Mouse (Mus musculus): Measurements from ENCODE around the gene Golt1b.

Gene Golt1b

GRCm38 (mm10) chr6:142381615-142382014 is 5.4 kb upstream of the Golt1b start:
- in situ Hi-C loops (cut with MboI, MseI) = no loop called here

GRCm38 (mm10) chr6:142384521-142384920 is 2.5 kb upstream of the Golt1b start:
- in situ Hi-C loops (cut with MboI, MseI) = no loop called here

- in situ Hi-C loops (cut with MboI, MseI) = no loop called here
These were observed 573 bp upstream of the Golt1b start for GRCm38 (mm10) chr6:142386285-142387010.

- in situ Hi-C loops (cut with MboI, MseI) = no loop called here
These were observed 792 bp downstream of the Golt1b start for GRCm38 (mm10) chr6:142387755-142388271.

GRCm38 (mm10) chr6:142389101-142389500 is 2.1 kb downstream of the Golt1b start:
- in situ Hi-C loops (cut with MboI, MseI) = no loop called here

- in situ Hi-C loops (cut with MboI, MseI) = no loop called here
These were observed 5.3 kb downstream of the Golt1b start for GRCm38 (mm10) chr6:142392312-142392711.

- in situ Hi-C loops (cut with MboI, MseI) = no loop called here
These were observed 7.6 kb downstream of the Golt1b start for GRCm38 (mm10) chr6:142394669-142395068.

- in situ Hi-C loops (cut with MboI, MseI) = no loop called here
These were observed 8.7 kb downstream of the Golt1b start for GRCm38 (mm10) chr6:142395756-142396155.

- in situ Hi-C loops (cut with MboI, MseI) = loop anchor here (5.0 kb wide), 1 partner anchor 34 kb away; no protein-coding TSS in a partner anchor
These were observed 24.1 kb downstream of the Golt1b start for GRCm38 (mm10) chr6:142411140-142411539.

GRCm38 (mm10) chr6:142412906-142413491 is 26.0 kb downstream of the Golt1b start, which contains the start of gene Spx:
TSS of gene Spx (plus strand) at chr6:142413441.
- in situ Hi-C loops (cut with MboI, MseI) = loop anchor here (5.0 kb wide), 1 partner anchor 36 kb away; no protein-coding TSS in a partner anchor

- in situ Hi-C loops (cut with MboI, MseI) = loop anchor here (5.0 kb wide), 1 partner anchor 37 kb away; no protein-coding TSS in a partner anchor
These were observed 26.8 kb downstream of the Golt1b start for GRCm38 (mm10) chr6:142413845-142414244.

- in situ Hi-C loops (cut with MboI, MseI) = loop anchor here (5.0 kb wide), 1 partner anchor 37 kb away; no protein-coding TSS in a partner anchor
These were observed 27.6 kb downstream of the Golt1b start for GRCm38 (mm10) chr6:142414597-142414996.

- in situ Hi-C loops (cut with MboI, MseI) = no loop called here
These were observed 38.0 kb downstream of the Golt1b start for GRCm38 (mm10) chr6:142424976-142425375.

- in situ Hi-C loops (cut with MboI, MseI) = no loop called here
These were observed 42.1 kb downstream of the Golt1b start for GRCm38 (mm10) chr6:142429072-142429471.

- in situ Hi-C loops (cut with MboI, MseI) = no loop called here
These were observed 64.4 kb downstream of the Golt1b start for GRCm38 (mm10) chr6:142451381-142451780.

GRCm38 (mm10) chr6:142453311-142453710 is 66.3 kb downstream of the Golt1b start:
- in situ Hi-C loops (cut with MboI, MseI) = no loop called here

Data from T-helper 2 cell (primary cell).